Mouse (Mus musculus): ENCODE results near the gene Gtf2h1. TPM values are rescaled to one million over a fixed set of nuclear protein-coding genes. Genes with fewer than 3 reads are reported as not detected.
"Not testable (repeated sequence)": the region's sequence is repeated elsewhere in the genome, so short reads cannot be mapped to it uniquely, and the experiment has no call there.

Gene Gtf2h1
- total and polyA plus RNA-seq, 2 experiments from 2014 or later, result 26.5 to 36.2 TPM

GRCm38 (mm10) chr7:46829911-46830310, 34.0 kb downstream of the Gtf2h1 start:
- Histone ChIP-seq H3K4me3 (ENCODE audit: low read length) (no peak overlapping the region), H3K9me3 (ENCODE audit: low read length) (no peaks in the 10 kb centered on the region), H3K4me1 (ENCODE audit: insufficient read depth, low read length) (no peaks in the 10 kb centered on the region), H3K36me3 (ENCODE audit: insufficient read depth, low read length) (no peaks in the 10 kb centered on the region), H3K4me2 (ENCODE audit: low read depth, low read length) (no peak overlapping the region), H3K9ac (replicated peaks; ENCODE audit: low read length) (no peak overlapping the region), H3K27ac (no peak overlapping the region), H3K27me3 (ENCODE audit: insufficient read depth, low read length) (no peaks in the 10 kb centered on the region)
- ATAC-seq, result 0 out of 2 replicates have a peak, but pooled peaks have one; percentile 15
- DNase-seq (ENCODE audit: low spot score), result no peak
- no peak for TF ChIP-seq CTCF (IDR thresholded peaks at IDR 0.05; ENCODE audit: low read depth)
- 76% methylated on average over 12 of the region's 12 CpGs for WGBS

- Histone ChIP-seq H3K4me2 (ENCODE audit: low read depth, low read length) (no peak overlapping the region), H3K36me3 (ENCODE audit: insufficient read depth, low read length) (no peaks in the 10 kb centered on the region), H3K4me1 (ENCODE audit: insufficient read depth, low read length) (no peaks in the 10 kb centered on the region), H3K4me3 (ENCODE audit: low read length) (no peak overlapping the region), H3K9me3 (ENCODE audit: low read length) (no peaks in the 10 kb centered on the region), H3K27me3 (ENCODE audit: insufficient read depth, low read length) (no peaks in the 10 kb centered on the region), H3K27ac (no peak overlapping the region), H3K9ac (replicated peaks; ENCODE audit: low read length) (no peak overlapping the region)
- DNase-seq (ENCODE audit: low spot score) (no peak), ATAC-seq (no peak)
- WGBS, result 52% methylated on average over 13 of the region's 13 CpGs
- TF ChIP-seq CTCF (IDR thresholded peaks at IDR 0.05; ENCODE audit: low read depth), result no peak
These were observed 35.1 kb downstream of the Gtf2h1 start for GRCm38 (mm10) chr7:46830799-46831590.

GRCm38 (mm10) chr7:46831693-46832092, 35.8 kb downstream of the Gtf2h1 start:
- no peak overlapping the region for H3K4me3 ChIP-seq (ENCODE audit: low read length)
- no peak overlapping the region for H3K4me2 ChIP-seq (ENCODE audit: low read depth, low read length)
- DNase-seq (ENCODE audit: low spot score) (no peak), ATAC-seq (no peak)
- no peaks in the 10 kb centered on the region for H3K9me3 ChIP-seq (ENCODE audit: low read length)
- H3K4me1 ChIP-seq (ENCODE audit: insufficient read depth, low read length), result no peaks in the 10 kb centered on the region
- WGBS, result 79% methylated on average over 8 of the region's 8 CpGs
- no peak for TF ChIP-seq CTCF (IDR thresholded peaks at IDR 0.05; ENCODE audit: low read depth)
- H3K9ac ChIP-seq (replicated peaks; ENCODE audit: low read length), result no peak overlapping the region
- H3K27me3 ChIP-seq (ENCODE audit: insufficient read depth, low read length), result no peaks in the 10 kb centered on the region
- no peaks in the 10 kb centered on the region for H3K36me3 ChIP-seq (ENCODE audit: insufficient read depth, low read length)
- H3K27ac ChIP-seq, result no peak overlapping the region

DNA sequence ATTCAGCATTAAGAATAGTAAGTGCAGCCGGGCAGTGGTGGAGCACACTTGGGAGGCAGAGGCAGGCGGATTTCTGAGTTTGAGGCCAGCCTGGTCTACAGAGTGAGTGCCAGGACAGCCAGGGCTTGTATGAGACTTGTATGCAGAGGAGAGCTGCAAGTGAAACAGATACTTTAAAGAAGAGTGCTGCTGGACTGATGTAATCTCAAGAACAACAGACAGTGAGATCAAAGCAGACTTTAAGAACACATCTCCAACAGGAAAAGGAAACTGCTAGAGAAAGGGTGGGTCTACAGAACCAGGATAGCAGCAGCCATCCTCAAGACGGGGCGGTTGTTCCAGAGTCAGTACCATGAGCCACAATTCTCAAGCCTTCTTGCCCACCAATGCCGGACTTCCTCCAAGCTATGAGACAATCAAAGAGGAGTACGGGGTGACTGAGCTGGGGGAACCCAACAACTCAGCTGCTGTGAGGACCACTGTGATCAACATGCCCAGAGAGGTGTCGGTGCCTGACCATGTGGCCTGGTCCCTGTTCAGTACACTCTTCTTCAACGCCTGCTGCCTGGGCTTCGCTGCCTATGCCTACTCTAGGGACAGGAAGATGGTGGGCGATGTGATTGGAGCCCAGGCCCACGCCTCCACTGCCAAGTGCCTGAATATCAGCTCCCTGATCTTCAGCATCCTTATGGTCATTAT, 36.4 kb downstream of the Gtf2h1 start:
- H3K9ac ChIP-seq (replicated peaks; ENCODE audit: low read length); H3K36me3 ChIP-seq (ENCODE audit: insufficient read depth, low read length); H3K27ac ChIP-seq; H3K27me3 ChIP-seq (ENCODE audit: insufficient read depth, low read length); DNase-seq (ENCODE audit: low spot score); H3K4me1 ChIP-seq (ENCODE audit: insufficient read depth, low read length); H3K4me3 ChIP-seq (ENCODE audit: low read length); ATAC-seq; H3K9me3 ChIP-seq (ENCODE audit: low read length); H3K4me2 ChIP-seq (ENCODE audit: low read depth, low read length): not testable (repeated sequence)
- 96% methylated on average over 11 of the region's 11 CpGs for WGBS

GRCm38 (mm10) chr7:46833266-46833665, 37.4 kb downstream of the Gtf2h1 start:
- no peak overlapping the region for H3K27ac ChIP-seq
- 74% methylated on average over 6 of the region's 6 CpGs for WGBS
- no peaks in the 10 kb centered on the region for H3K9me3 ChIP-seq (ENCODE audit: low read length)
- no peaks in the 10 kb centered on the region for H3K36me3 ChIP-seq (ENCODE audit: insufficient read depth, low read length)
- no peak overlapping the region for H3K4me3 ChIP-seq (ENCODE audit: low read length)
- TF ChIP-seq CTCF (IDR thresholded peaks at IDR 0.05; ENCODE audit: low read depth), result no peak
- DNase-seq (ENCODE audit: low spot score) (no peak), ATAC-seq (no peak)
- 0 out of 2 replicates have a peak, but pooled peaks cover 4% of the 10 kb centered on the region for H3K4me1 ChIP-seq (ENCODE audit: insufficient read depth, low read length)
- no peak overlapping the region for H3K9ac ChIP-seq (replicated peaks; ENCODE audit: low read length)
- H3K27me3 ChIP-seq (ENCODE audit: insufficient read depth, low read length), result no peaks in the 10 kb centered on the region
- no peak overlapping the region for H3K4me2 ChIP-seq (ENCODE audit: low read depth, low read length)

- H3K27me3 ChIP-seq (ENCODE audit: insufficient read depth, low read length), result no peaks in the 10 kb centered on the region
- no peak for TF ChIP-seq CTCF (IDR thresholded peaks at IDR 0.05; ENCODE audit: low read depth)
- no peak overlapping the region for H3K27ac ChIP-seq
- 0 out of 2 replicates have a peak, but pooled peaks cover 4% of the 10 kb centered on the region for H3K4me1 ChIP-seq (ENCODE audit: insufficient read depth, low read length)
- 90% methylated on average over 7 of the region's 7 CpGs for WGBS
- H3K9ac ChIP-seq (replicated peaks; ENCODE audit: low read length), result no peak overlapping the region
- no peak for DNase-seq (ENCODE audit: low spot score)
- ATAC-seq, result no peak
- no peak overlapping the region for H3K4me2 ChIP-seq (ENCODE audit: low read depth, low read length)
- no peak overlapping the region for H3K4me3 ChIP-seq (ENCODE audit: low read length)
- H3K36me3 ChIP-seq (ENCODE audit: insufficient read depth, low read length), result no peaks in the 10 kb centered on the region
- H3K9me3 ChIP-seq (ENCODE audit: low read length), result no peaks in the 10 kb centered on the region
These were observed 37.9 kb downstream of the Gtf2h1 start for GRCm38 (mm10) chr7:46833670-46834255.

All from hindbrain, postnatal 0 days (tissue).